Mouse (Mus musculus) liver, embryonic 16.5 days (tissue): ENCODE data around the gene Pabpn1. TPM values are rescaled to one million over a fixed set of nuclear protein-coding genes. Genes with fewer than 3 reads are reported as not detected.

Experiments
- ATAC-seq: fragments of 200-750 bp; cut with Nextera tagmentation; 2 replicates; pipeline ENCODE4 v1.8.0; 2017; ENCODE audit warnings: low read depth, mild to moderate bottlenecking, moderate number of reproducible peaks, moderate library complexity
- H3K27ac ChIP-seq: fragments of 300-500 bp; sonication (generic); 2 replicates; pipeline ENCODE4 v1.5.1; 2014; ENCODE audit warnings: mild to moderate bottlenecking, low read length
- H3K27me3 ChIP-seq: fragments of 300-500 bp; sonication (generic); 2 replicates; pipeline ENCODE4 v1.6.1; 2014; ENCODE audit warnings: low read depth, low read length, mixed read lengths; ENCODE audit not compliant: control insufficient read depth, insufficient read depth
- H3K36me3 ChIP-seq: fragments of 300-500 bp; sonication (generic); 2 replicates; pipeline ENCODE4 v1.6.1; 2014; ENCODE audit warnings: mild to moderate bottlenecking; ENCODE audit not compliant: control insufficient read depth, insufficient read depth
- H3K4me1 ChIP-seq: fragments of 300-500 bp; sonication (generic); 2 replicates; pipeline ENCODE4 v1.6.1; 2014; ENCODE audit warnings: low read depth, low read length, mixed read lengths; ENCODE audit not compliant: control insufficient read depth
- H3K4me2 ChIP-seq: fragments of 300-500 bp; sonication (generic); 2 replicates; pipeline ENCODE4 v1.6.1; 2014; ENCODE audit warnings: low read depth, low read length, mixed read lengths
- H3K4me3 ChIP-seq: fragments of 300-500 bp; sonication (generic); 2 replicates; pipeline ENCODE4 v1.5.1; 2014; ENCODE audit warnings: low read depth, mild to moderate bottlenecking, low read length
- H3K9ac ChIP-seq: fragments of 300-500 bp; sonication (generic); 2 replicates; pipeline ENCODE4 v1.6.1; 2014; ENCODE audit warnings: low read depth, low read length
- H3K9me3 ChIP-seq: fragments of 300-500 bp; sonication (generic); replicated peaks from 2 replicates; pipeline ENCODE4 v1.6.1; 2016; ENCODE audit warnings: low read length; ENCODE audit not compliant: control insufficient read depth
- WGBS: fragments of 180-500 bp; shearing (Covaris S2); extraction: QIAGEN DNeasy Blood & Tissue Kit; methylation state at CpG from one replicate; pipeline ENCODE4 v1.1.7; 2014; ENCODE audit not compliant: insufficient replicate concordance; 5-methylcytosine and 5-hydroxymethylcytosine counted together
- polyA plus RNA-seq: library from polyadenylated mRNA; unstranded; fragments of >200 nt; fragmentation: Nextera tagmentation; extraction: Ambion mirVana; gene quantifications from 2 replicates; pipeline ENCODE4 v1.2.1, GENCODE M21; 2015

The Pabpn1 gene
- polyA plus RNA-seq, 1 experiment from 2014 or later, result 30.1 TPM

- peaks cover 36% of the 10 kb centered on the region for H3K27me3 ChIP-seq
- no peak overlapping the region for H3K27ac ChIP-seq
- H3K4me3 ChIP-seq, result no peak overlapping the region
- peaks cover 2% of the 10 kb centered on the region; the same call in 1 of the 2 replicates for H3K4me1 ChIP-seq
- H3K9ac ChIP-seq, result no peak overlapping the region
- no peaks in the 10 kb centered on the region for H3K9me3 ChIP-seq
- H3K4me2 ChIP-seq, result no peak overlapping the region
- 47% methylated on average over 7 of the region's 7 CpGs for WGBS
- H3K36me3 ChIP-seq, result no peaks in the 10 kb centered on the region
- ATAC-seq, result no peak
Observed at GRCm38 (mm10) chr14:54908682-54909081, 16.4 kb downstream of the Pabpn1 start.

GRCm38 (mm10) chr14:54912109-54912850, 20.0 kb downstream of the Pabpn1 start:
- peaks cover 45% of the 10 kb centered on the region for H3K27me3 ChIP-seq
- peak overlapping the region; percentile 58 for H3K4me3 ChIP-seq
- H3K36me3 ChIP-seq, result no peaks in the 10 kb centered on the region
- no peak for ATAC-seq
- 3% methylated on average over 63 of the region's 69 CpGs for WGBS
- H3K4me2 ChIP-seq, result peak overlapping the region; percentile 60
- no peak overlapping the region for H3K27ac ChIP-seq
- H3K4me1 ChIP-seq, result peaks cover 2% of the 10 kb centered on the region; the same call in 1 of the 2 replicates
- no peaks in the 10 kb centered on the region for H3K9me3 ChIP-seq
- H3K9ac ChIP-seq, result peak overlapping the region; percentile 22; the same call in 1 of the 2 replicates

GRCm38 (mm10) chr14:54912886-54913285, 20.6 kb downstream of the Pabpn1 start, which contains the start of gene Slc22a17:
TSS of gene Slc22a17 (minus strand) at chr14:54913132.
- Histone ChIP-seq H3K4me3 (peak within 1 kb of the TSS; percentile 58), H3K4me1 (peaks cover 2% of the 10 kb centered on the region; the same call in 1 of the 2 replicates), H3K27me3 (peaks cover 45% of the 10 kb centered on the region), H3K9me3 (no peaks in the 10 kb centered on the region), H3K4me2 (peak within 1 kb of the TSS; percentile 60), H3K9ac (peak within 1 kb of the TSS; percentile 22; the same call in 1 of the 2 replicates), H3K27ac (no peak within 1 kb of the TSS), H3K36me3 (no peaks in the 10 kb centered on the region)
- ATAC-seq, result 0 out of 2 replicates have a peak, but pooled peaks have one; percentile 30
- under 1% methylated on average over 28 of the region's 28 CpGs for WGBS

- Histone ChIP-seq H3K27me3 (peaks cover 45% of the 10 kb centered on the region), H3K27ac (no peak overlapping the region)
Observed at GRCm38 (mm10) chr14:54913343-54913742, 21.0 kb downstream of the Pabpn1 start.

GRCm38 (mm10) chr14:54920076-54920685, 27.9 kb downstream of the Pabpn1 start:
- Histone ChIP-seq H3K27ac (no peak overlapping the region), H3K4me2 (no peak overlapping the region), H3K27me3 (peaks cover 17% of the 10 kb centered on the region), H3K4me3 (no peak overlapping the region), H3K4me1 (peaks cover 5% of the 10 kb centered on the region; the same call in 1 of the 2 replicates), H3K9ac (no peak overlapping the region), H3K36me3 (no peaks in the 10 kb centered on the region), H3K9me3 (0 out of 2 replicates have a peak, but pooled peaks cover 2% of the 10 kb centered on the region)
- ATAC-seq, result no peak
- WGBS, result 69% methylated on average over 16 of the region's 16 CpGs

More at GRCm38 (mm10) chr14:54913343-54913742, 21.0 kb downstream of the Pabpn1 start:
- H3K36me3 ChIP-seq, result no peaks in the 10 kb centered on the region
- peak overlapping the region; percentile 60 for H3K4me2 ChIP-seq
- ATAC-seq, result no peak
- no peak overlapping the region for H3K9ac ChIP-seq
- peak overlapping the region; percentile 58 for H3K4me3 ChIP-seq
- WGBS, result 22% methylated on average over 10 of the region's 10 CpGs
- peaks cover 2% of the 10 kb centered on the region; the same call in 1 of the 2 replicates for H3K4me1 ChIP-seq
- H3K9me3 ChIP-seq, result no peaks in the 10 kb centered on the region

- Histone ChIP-seq H3K9ac (no peak overlapping the region), H3K27me3 (peaks cover 56% of the 10 kb centered on the region), H3K4me3 (0 out of 2 replicates have a peak overlapping the region, but pooled peaks have one; percentile 3), H3K9me3 (0 out of 2 replicates have a peak, but pooled peaks cover 2% of the 10 kb centered on the region), H3K27ac (no peak overlapping the region), H3K4me1 (peaks cover 5% of the 10 kb centered on the region; the same call in 1 of the 2 replicates), H3K4me2 (peak overlapping the region; percentile 24), H3K36me3 (no peaks in the 10 kb centered on the region)
- 51% methylated on average over 7 of the region's 7 CpGs for WGBS
- ATAC-seq, result peak; percentile 69
Observed at GRCm38 (mm10) chr14:54924641-54925348, 32.5 kb downstream of the Pabpn1 start.

- peaks cover 56% of the 10 kb centered on the region for H3K27me3 ChIP-seq
- 6% methylated on average over 57 of the region's 57 CpGs for WGBS
- H3K36me3 ChIP-seq, result no peaks in the 10 kb centered on the region
- H3K27ac ChIP-seq, result no peak within 1 kb of the TSS
- H3K4me2 ChIP-seq, result peak within 1 kb of the TSS; percentile 45
- H3K4me3 ChIP-seq, result peak within 1 kb of the TSS; percentile 31
- H3K9ac ChIP-seq, result 0 out of 2 replicates have a peak within 1 kb of the TSS, but pooled peaks have one; percentile 5
- 0 out of 2 replicates have a peak, but pooled peaks cover 2% of the 10 kb centered on the region for H3K9me3 ChIP-seq
- ATAC-seq, result no peak
- peaks cover 5% of the 10 kb centered on the region; the same call in 1 of the 2 replicates for H3K4me1 ChIP-seq
Observed at GRCm38 (mm10) chr14:54925349-54926342, 33.3 kb downstream of the Pabpn1 start, which contains the start of gene Efs. TSS of gene Efs (minus strand) at chr14:54926126.
